Mouse (Mus musculus) thymus, adult 2 months (tissue): ENCODE data around the gene Mrps18a.

ENCODE experiments used
- CTCF ChIP-seq: fragments of 200-500 bp; IDR thresholded peaks from 2 replicates; pipeline ENCODE4 v1.5.1; 2012; ENCODE audit warnings: mild to moderate bottlenecking, control low read depth, low read length, moderate library complexity, borderline replicate concordance; ENCODE audit not compliant: control insufficient read depth, poor library complexity, insufficient read depth; ENCODE audit errors: extremely low read depth
- POLR2A ChIP-seq: fragments of 200-500 bp; IDR thresholded peaks from 2 replicates; pipeline ENCODE4 v1.6.1; 2012; ENCODE audit warnings: mild to moderate bottlenecking, low read length, control low read depth, moderate library complexity; ENCODE audit not compliant: control insufficient read depth, poor library complexity, insufficient read depth; ENCODE audit errors: extremely low read depth

DNA sequence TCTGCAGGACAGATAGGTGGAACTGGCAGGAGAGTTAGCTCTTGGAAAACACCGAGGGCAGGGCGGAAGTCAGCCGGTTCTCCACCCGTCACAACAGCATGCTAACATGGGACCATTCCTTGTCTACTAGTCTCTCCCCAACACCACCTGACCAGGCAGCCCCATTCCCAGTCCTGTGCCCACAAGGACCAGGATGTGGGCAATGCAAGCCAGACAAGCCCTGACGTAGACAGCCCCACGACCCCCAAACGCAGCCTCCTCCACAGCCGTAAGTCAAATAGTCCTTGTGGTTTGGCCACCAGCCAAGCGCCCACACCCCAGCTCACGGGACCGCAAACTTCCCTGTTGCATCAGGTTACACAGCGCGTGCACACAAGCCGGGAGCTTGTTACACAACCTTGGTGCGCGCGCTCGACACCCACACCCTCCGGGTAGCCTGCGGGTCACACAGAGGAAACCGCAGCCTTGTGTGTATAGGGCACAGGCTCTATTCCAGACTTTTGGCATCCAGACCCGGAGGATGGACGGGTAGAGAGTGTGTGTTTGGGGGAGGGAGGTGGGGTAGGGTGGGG is 37.0 kb upstream of the Mrps18a start:
- TF ChIP-seq POLR2A (no peak), CTCF (no peak)
